Mouse (Mus musculus) kidney, postnatal 10 days (tissue): ENCODE results near the gene Srcin1.

Experiments
- DNase-seq: peaks from one replicate; pipeline ENCODE4 v3.0.0; 2021; ENCODE audit warnings: mixed read lengths

Gene Srcin1

GRCm38 (mm10) chr11:97500720-97501448 lies 75.1 kb downstream of the Srcin1 start:
- DNase-seq = no peak

DNA sequence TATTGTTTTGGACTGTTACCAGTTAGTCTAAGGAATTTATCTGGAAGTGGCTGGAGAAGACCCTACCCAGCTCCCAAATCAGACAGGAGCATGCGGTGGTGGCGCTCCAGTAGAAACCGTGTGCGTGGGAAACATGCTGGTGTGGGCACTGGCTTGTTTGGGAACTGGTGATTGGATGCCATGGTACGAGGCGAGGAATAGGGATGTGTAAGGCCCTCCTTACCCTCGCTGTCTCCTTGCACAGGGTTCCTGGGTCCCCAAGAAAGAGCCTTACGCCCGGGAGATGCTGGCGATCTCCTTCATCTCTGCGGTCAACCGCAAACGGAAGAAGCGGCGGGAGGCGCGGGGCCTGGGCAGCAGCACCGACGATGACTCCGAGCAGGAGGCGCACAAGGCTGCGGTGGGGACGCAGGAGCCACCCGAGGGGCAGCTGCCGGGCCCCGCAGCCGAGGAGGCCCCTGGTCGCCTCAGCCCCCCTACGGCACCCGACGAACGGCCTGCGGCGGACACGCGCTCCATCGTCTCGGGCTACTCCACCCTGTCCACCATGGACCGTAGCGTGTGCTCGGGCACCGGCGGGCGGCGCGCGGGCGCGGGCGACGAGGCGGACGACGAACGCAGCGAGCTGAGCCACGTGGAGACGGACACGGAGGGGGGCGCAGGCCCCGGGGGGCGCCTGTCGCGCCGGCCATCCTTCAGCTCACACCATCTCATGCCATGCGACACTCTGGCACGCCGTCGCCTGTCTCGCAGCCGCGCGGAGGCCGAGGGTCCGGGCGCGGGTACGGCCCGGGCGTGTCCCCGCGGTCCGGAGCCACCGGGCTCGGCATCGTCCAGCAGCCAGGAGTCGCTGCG lies 75.9 kb downstream of the Srcin1 start, which contains the start of gene 4933428G20Rik:
TSS of gene 4933428G20Rik (minus strand) at position 476 of the 855 bp plus-strand sequence.
- no peak for DNase-seq

- DNase-seq = peak; percentile 72
Measured at GRCm38 (mm10) chr11:97497543-97497942, 78.4 kb downstream of the Srcin1 start.

DNA sequence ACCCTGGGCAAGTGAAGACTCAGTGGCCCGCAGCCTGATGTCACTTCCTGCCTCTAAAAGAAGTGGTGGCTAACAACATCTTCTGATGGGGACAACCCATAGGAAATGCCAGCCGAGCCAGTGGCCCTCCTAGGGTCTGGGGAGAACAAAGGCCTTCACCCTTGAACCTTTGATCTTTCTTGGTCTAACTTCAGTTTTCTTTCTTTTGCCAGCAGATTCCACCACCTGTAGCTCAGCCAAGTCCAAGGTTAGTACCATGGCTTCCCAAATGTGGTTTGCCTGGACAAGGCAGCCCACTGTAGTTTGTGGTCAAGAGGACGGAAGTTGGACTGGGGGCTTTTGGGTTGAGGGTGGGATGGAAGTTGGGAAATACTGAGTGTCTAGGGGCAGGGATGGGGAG lies 83.2 kb downstream of the Srcin1 start:
- no peak for DNase-seq

- no peak for DNase-seq
Measured at GRCm38 (mm10) chr11:97491640-97492039, 84.3 kb downstream of the Srcin1 start.

GRCm38 (mm10) chr11:97489589-97490324 lies 86.2 kb downstream of the Srcin1 start:
- DNase-seq = peak; percentile 88

GRCm38 (mm10) chr11:97487656-97488055 lies 88.3 kb downstream of the Srcin1 start:
- DNase-seq = no peak

- DNase-seq = no peak
Measured at GRCm38 (mm10) chr11:97485661-97486060, 90.3 kb downstream of the Srcin1 start.

DNA sequence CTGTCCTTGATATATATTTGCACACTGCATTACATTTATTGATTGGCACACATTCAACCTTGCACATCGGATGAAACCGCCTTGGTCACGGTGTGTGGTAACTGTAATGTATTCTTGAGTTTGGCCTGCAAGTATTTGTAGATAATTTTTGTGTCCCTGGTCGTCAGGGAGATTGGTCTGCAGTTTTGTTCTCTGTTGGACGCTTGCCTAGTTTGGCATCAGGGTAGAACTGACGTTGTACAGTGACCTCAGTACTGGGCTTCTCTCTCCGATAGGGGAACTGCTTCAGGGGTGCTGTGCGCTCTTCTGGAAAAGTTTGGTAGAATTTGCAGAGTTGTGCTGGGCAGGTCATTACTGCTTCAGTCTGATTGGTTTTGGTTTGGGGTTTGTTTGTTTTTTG lies 96.2 kb downstream of the Srcin1 start:
- no peak for DNase-seq

DNA sequence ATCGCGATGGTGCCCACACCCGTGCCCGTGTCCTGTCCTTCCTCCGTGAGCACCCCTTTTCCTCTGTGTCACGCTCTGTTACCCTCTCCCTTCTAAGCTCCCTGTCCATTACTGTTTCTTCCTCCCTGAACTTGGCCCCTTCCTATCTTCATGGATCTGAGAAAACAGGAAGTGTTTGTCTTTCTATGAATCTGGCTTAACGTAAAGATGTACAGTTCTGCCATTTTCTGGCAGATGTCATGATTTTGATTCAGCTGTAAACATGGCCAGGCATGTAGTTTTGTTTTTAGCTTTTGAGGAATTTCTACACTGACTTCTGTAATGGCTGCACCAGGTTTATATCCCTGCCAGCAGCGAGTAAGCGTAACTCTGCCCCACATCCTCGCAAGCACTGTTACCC lies 96.9 kb downstream of the Srcin1 start:
- no peak for DNase-seq

DNA sequence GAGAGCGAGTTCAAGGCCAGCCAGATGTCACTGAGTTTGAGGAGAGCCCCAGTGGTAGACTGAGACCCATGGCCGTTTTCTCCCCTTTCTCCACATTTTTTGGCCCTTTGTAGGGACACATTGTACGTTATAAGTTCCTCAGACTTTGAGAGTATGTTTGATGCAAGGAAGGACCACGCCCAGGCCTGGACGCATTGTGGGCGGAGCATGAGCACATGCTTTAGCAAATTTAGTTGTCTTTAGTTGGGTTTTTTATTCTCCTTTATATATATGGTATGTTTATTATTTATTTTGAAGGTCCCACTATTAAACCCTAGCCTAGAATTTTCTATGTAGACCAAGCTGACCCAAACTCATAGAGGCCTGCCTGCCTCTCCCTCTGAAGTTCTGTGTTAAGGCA lies 97.6 kb downstream of the Srcin1 start:
- DNase-seq = no peak

- peak; percentile 62 for DNase-seq
Measured at GRCm38 (mm10) chr11:97477431-97477830, 98.6 kb downstream of the Srcin1 start.

DNA sequence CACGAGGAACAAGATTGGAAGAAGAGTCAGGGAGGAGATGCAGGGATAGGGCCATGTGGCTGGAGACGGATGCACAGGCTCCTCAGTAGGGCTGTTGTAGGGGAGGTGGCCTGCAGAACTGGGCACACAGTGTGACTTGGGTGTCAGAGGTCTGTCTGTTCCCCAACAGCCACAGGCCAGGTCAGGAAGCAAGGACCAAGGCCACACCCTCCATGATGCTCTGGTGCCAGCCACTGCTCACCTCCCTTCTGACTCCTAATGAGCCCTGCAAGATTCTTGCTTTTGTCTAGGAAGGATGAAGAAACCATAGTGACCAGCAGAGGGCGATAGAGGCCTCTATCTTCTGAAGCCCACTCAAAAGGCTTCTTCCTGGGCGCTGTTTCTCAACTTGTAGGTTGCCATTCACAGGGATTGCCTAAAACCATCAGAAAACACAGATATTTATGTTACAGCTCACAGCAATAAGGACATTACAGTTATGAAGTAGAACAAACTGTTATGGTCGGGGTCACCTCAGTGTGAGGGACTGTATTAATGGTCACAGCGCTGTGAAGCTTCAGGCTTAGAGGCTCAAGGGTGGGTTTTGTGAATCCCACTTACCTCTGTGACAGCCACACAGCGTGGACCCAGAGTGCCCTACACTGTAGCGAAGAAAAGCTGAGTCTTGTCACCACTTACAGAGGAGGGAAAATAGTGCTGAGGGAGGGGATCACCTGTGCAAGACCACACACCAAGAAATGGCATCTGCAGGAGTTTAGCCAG lies 99.5 kb downstream of the Srcin1 start:
- DNase-seq = peak; percentile 83

DNA sequence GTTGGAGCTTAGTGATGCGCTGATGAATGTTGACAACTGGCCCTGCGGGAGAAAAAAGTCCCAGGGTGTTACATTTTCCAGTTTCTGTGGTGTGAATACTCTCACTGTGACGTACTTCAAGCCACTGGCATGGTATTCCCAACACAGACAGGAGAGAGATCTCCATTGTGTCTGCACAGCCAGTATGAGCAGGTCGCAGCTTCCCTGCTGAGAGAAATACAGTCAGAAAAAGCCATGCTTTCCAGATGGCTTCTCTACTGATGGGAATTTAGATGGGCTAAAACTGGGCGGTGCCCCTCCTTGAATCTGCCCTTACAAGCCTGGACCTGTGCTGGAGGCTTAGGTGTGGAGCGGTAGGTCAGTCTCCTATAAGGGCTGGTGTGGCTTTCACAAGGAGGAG lies 104.7 kb downstream of the Srcin1 start:
- no peak for DNase-seq

DNA sequence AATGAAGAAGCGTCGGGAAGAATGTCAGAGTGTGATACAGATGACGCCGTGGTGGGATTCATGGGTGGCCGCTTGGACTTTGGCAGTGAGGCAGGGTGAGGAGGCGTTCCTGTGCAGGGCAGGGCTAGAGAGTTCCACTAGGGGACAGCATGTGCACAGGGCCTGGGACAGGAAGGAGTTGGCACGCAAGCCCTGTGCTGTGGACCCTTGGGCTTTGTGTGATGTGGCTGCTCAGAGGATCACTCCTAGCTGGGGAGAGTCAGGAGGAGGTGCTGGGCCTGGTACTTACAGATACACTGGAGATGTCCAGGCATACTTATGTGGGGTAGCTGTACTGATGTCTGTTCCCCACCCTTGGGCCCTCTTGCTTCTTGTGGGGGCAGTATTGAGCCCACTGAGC lies 106.2 kb downstream of the Srcin1 start:
- no peak for DNase-seq

DNA sequence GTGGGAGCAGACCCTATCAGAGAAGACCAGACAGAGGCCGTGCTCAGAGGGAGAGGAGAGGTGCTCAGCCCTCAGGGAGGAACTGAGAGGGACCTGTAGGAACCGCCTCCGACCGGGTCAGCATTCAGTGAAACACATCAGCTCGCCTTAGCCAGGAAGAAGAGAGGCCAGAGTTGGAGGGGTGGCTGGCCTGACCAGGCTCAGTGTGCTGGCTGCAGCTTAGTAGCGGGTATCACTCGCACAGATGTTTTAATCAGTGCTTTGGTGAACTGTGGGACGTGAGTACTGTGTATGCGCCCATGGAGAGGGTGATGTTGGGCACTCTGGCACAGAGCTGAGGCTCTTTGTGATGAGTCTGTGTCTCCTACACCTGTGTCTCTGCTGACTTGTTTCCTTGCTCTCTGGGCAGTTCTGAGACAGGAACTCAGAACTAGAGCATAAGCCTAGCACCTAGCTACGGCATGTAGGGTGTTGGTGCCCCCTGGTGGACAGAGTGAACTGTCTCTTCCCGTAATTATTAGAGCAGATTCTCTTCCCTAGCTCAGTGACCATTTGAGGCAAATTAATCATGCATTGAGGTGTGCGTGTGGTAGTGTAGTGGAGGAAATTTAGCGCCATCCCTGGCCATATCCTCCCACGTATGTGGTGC lies 107.2 kb downstream of the Srcin1 start:
- peak; percentile 94 for DNase-seq

GRCm38 (mm10) chr11:97466444-97467160 lies 109.4 kb downstream of the Srcin1 start:
- DNase-seq = no peak

- DNase-seq = no peak
Measured at GRCm38 (mm10) chr11:97465957-97466356, 110.0 kb downstream of the Srcin1 start.

GRCm38 (mm10) chr11:97463991-97464390 lies 112.0 kb downstream of the Srcin1 start:
- no peak for DNase-seq

- no peak for DNase-seq
Measured at GRCm38 (mm10) chr11:97463166-97463565, 112.8 kb downstream of the Srcin1 start.

DNA sequence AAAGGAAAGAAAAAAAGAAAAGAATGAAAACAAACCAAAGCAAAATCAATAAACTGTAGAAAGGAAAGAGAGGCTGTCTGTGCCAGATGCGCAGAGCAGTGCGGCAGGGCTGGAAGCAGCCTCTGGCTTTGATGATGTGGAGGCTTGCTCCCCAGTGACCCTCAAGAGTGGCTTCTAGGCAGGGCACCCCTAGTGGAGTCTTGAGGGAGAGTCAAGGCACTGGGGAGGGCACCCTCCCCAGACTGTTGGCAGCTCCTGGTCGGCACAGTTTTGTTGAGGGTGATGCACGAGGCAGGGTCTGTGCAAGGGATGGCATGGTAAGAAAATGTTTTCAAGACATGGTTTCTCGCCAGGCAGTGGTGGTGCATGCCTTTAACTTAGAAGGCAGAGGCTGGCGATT lies 113.4 kb downstream of the Srcin1 start:
- DNase-seq = no peak
